Mouse (Mus musculus): ENCODE data around the gene Ddit4. TPM values are rescaled to one million over a fixed set of nuclear protein-coding genes. Genes with fewer than 3 reads are reported as not detected.
A peak's percentile ranks its signal among the peaks of the same experiment; 100 is the strongest.

Ddit4 gene
- total and polyA plus RNA-seq, 2 experiments from 2014 or later, result 56.9 to 76.6 TPM

- DNase-seq (ENCODE audit: low spot score), result no peak
- Histone ChIP-seq H3K9ac (replicated peaks; ENCODE audit: low read length) (no peak overlapping the region), H3K36me3 (ENCODE audit: insufficient read depth, low read length) (no peaks in the 10 kb centered on the region), H3K27me3 (ENCODE audit: insufficient read depth, low read length) (no peaks in the 10 kb centered on the region), H3K4me1 (ENCODE audit: insufficient read depth, low read length) (peaks cover 11% of the 10 kb centered on the region; the same call in 1 of the 2 replicates), H3K27ac (peak overlapping the region; percentile 70; the same call in 1 of the 2 replicates), H3K9me3 (ENCODE audit: low read length) (no peaks in the 10 kb centered on the region), H3K4me3 (ENCODE audit: low read length) (no peak overlapping the region), H3K4me2 (ENCODE audit: low read depth, low read length) (no peak overlapping the region)
- TF ChIP-seq CTCF (IDR thresholded peaks at IDR 0.05; ENCODE audit: low read depth), result no peak
- ATAC-seq, result no peak
- 90% methylated on average over 8 of the region's 8 CpGs for WGBS
Observed at GRCm38 (mm10) chr10:59915196-59915962, 36.3 kb downstream of the Ddit4 start.

GRCm38 (mm10) chr10:59911561-59912198 is 40.0 kb downstream of the Ddit4 start:
- Histone ChIP-seq H3K9ac (replicated peaks; ENCODE audit: low read length) (no peak overlapping the region), H3K36me3 (ENCODE audit: insufficient read depth, low read length) (no peaks in the 10 kb centered on the region), H3K4me1 (ENCODE audit: insufficient read depth, low read length) (peaks cover 16% of the 10 kb centered on the region; the same call in 1 of the 2 replicates), H3K4me2 (ENCODE audit: low read depth, low read length) (peak overlapping the region; percentile 30; the same call in 1 of the 2 replicates), H3K27ac (no peak overlapping the region), H3K4me3 (ENCODE audit: low read length) (no peak overlapping the region), H3K27me3 (ENCODE audit: insufficient read depth, low read length) (no peaks in the 10 kb centered on the region), H3K9me3 (ENCODE audit: low read length) (no peaks in the 10 kb centered on the region)
- ATAC-seq, result no peak
- DNase-seq (ENCODE audit: low spot score), result no peak
- TF ChIP-seq CTCF (IDR thresholded peaks at IDR 0.05; ENCODE audit: low read depth), result no peak
- WGBS, result 7% methylated on average over 25 of the region's 25 CpGs

GRCm38 (mm10) chr10:59911091-59911490 is 40.5 kb downstream of the Ddit4 start:
- Histone ChIP-seq H3K36me3 (ENCODE audit: insufficient read depth, low read length) (no peaks in the 10 kb centered on the region), H3K4me3 (ENCODE audit: low read length) (no peak overlapping the region), H3K4me1 (ENCODE audit: insufficient read depth, low read length) (peaks cover 16% of the 10 kb centered on the region; the same call in 1 of the 2 replicates), H3K9ac (replicated peaks; ENCODE audit: low read length) (no peak overlapping the region), H3K27me3 (ENCODE audit: insufficient read depth, low read length) (no peaks in the 10 kb centered on the region), H3K27ac (no peak overlapping the region), H3K9me3 (ENCODE audit: low read length) (no peaks in the 10 kb centered on the region), H3K4me2 (ENCODE audit: low read depth, low read length) (0 out of 2 replicates have a peak overlapping the region, but pooled peaks have one; percentile 30)
- DNase-seq (ENCODE audit: low spot score) (no peak), ATAC-seq (no peak)
- TF ChIP-seq CTCF (IDR thresholded peaks at IDR 0.05; ENCODE audit: low read depth), result no peak
- WGBS, result 21% methylated on average over 6 of the region's 6 CpGs

GRCm38 (mm10) chr10:59909357-59909847 is 42.2 kb downstream of the Ddit4 start:
- H3K27ac ChIP-seq, result peak overlapping the region; percentile 37
- H3K4me3 ChIP-seq (ENCODE audit: low read length), result no peak overlapping the region
- peak; percentile 67 for DNase-seq (ENCODE audit: low spot score)
- no peak overlapping the region for H3K9ac ChIP-seq (replicated peaks; ENCODE audit: low read length)
- 10% methylated on average over 14 of the region's 14 CpGs for WGBS
- H3K27me3 ChIP-seq (ENCODE audit: insufficient read depth, low read length), result no peaks in the 10 kb centered on the region
- no peaks in the 10 kb centered on the region for H3K36me3 ChIP-seq (ENCODE audit: insufficient read depth, low read length)
- TF ChIP-seq CTCF (IDR thresholded peaks at IDR 0.05; ENCODE audit: low read depth), result no peak
- no peaks in the 10 kb centered on the region for H3K9me3 ChIP-seq (ENCODE audit: low read length)
- H3K4me2 ChIP-seq (ENCODE audit: low read depth, low read length), result peak overlapping the region; percentile 8; the same call in 1 of the 2 replicates
- H3K4me1 ChIP-seq (ENCODE audit: insufficient read depth, low read length), result peaks cover 16% of the 10 kb centered on the region; the same call in 1 of the 2 replicates
- peak; percentile 28; the same call in 1 of the 2 replicates for ATAC-seq

- Histone ChIP-seq H3K36me3 (ENCODE audit: insufficient read depth, low read length) (no peaks in the 10 kb centered on the region), H3K4me2 (ENCODE audit: low read depth, low read length) (no peak overlapping the region), H3K9ac (replicated peaks; ENCODE audit: low read length) (no peak overlapping the region), H3K4me3 (ENCODE audit: low read length) (no peak overlapping the region), H3K27me3 (ENCODE audit: insufficient read depth, low read length) (no peaks in the 10 kb centered on the region), H3K27ac (no peak overlapping the region), H3K9me3 (ENCODE audit: low read length) (no peaks in the 10 kb centered on the region), H3K4me1 (ENCODE audit: insufficient read depth, low read length) (peaks cover 16% of the 10 kb centered on the region; the same call in 1 of the 2 replicates)
- ATAC-seq (peak; percentile 8; the same call in 1 of the 2 replicates), DNase-seq (ENCODE audit: low spot score) (no peak)
- 47% methylated on average over 7 of the region's 7 CpGs for WGBS
- TF ChIP-seq CTCF (IDR thresholded peaks at IDR 0.05; ENCODE audit: low read depth), result no peak
Observed at GRCm38 (mm10) chr10:59908776-59909315, 42.8 kb downstream of the Ddit4 start.

GRCm38 (mm10) chr10:59907695-59908299 is 43.8 kb downstream of the Ddit4 start:
- 21% methylated on average over 7 of the region's 7 CpGs for WGBS
- Histone ChIP-seq H3K4me3 (ENCODE audit: low read length) (no peak overlapping the region), H3K4me2 (ENCODE audit: low read depth, low read length) (no peak overlapping the region), H3K4me1 (ENCODE audit: insufficient read depth, low read length) (peaks cover 16% of the 10 kb centered on the region; the same call in 1 of the 2 replicates), H3K27ac (no peak overlapping the region; the same call in 1 of the 2 replicates), H3K36me3 (ENCODE audit: insufficient read depth, low read length) (no peaks in the 10 kb centered on the region), H3K27me3 (ENCODE audit: insufficient read depth, low read length) (no peaks in the 10 kb centered on the region), H3K9ac (replicated peaks; ENCODE audit: low read length) (no peak overlapping the region), H3K9me3 (ENCODE audit: low read length) (no peaks in the 10 kb centered on the region)
- no peak for TF ChIP-seq CTCF (IDR thresholded peaks at IDR 0.05; ENCODE audit: low read depth)
- ATAC-seq, result peak; percentile 31; the same call in 1 of the 2 replicates
- DNase-seq (ENCODE audit: low spot score), result no peak

Data from hindbrain, postnatal 0 days (tissue).